ENCODE assay signal across 17 mouse cellular contexts in the genomic region with DNA sequence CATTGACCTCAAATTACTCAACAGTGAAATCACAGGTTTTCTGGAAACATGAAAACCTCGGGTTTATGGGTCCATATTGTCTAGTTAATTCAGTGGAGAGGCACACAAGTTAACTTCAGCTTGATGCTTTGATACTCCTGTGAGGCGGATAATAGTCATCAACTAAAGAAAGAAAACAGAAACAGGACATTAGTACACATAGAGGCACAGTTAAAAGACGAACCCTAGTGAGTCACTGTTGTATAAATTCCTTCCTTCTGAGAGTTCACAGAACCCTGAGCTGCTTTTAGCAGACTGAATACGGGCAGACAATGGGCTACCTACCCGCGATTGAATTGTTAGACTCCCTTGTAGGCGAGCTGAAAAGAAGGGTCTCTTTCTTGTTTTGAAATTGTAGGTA.
"Had no signal": no experiment of that assay in that cellular context is flagged by ENCODE, and none has a peak within 500 bp of the region (broad histone marks: within the 10 kb centered on the region; RNA-seq: fewer than 3 reads in every experiment).

No protein-coding gene starts in this region.

- H3K4me1 ChIP-seq: limb, embryonic 10.5 days; liver, embryonic 12.5 days; megakaryocyte, embryonic 14.5 days; midbrain, embryonic 15.5 days had no signal

- H3K27me3 ChIP-seq: liver, embryonic 12.5 days; midbrain, embryonic 15.5 days; neural tube, embryonic 13.5 days had no signal

- H3K9me3 ChIP-seq: limb, embryonic 10.5 days; liver, embryonic 12.5 days; midbrain, embryonic 15.5 days; neural tube, embryonic 13.5 days had no signal

- H3K36me3 ChIP-seq: limb, embryonic 10.5 days; liver, embryonic 12.5 days; midbrain, embryonic 15.5 days; neural tube, embryonic 13.5 days had no signal

- H3K27ac ChIP-seq: kidney, postnatal 0 days; layer of hippocampus, adult 2 months; left cerebral cortex, adult 2 months; limb, embryonic 10.5 days; liver, embryonic 12.5 days; macrophage; midbrain, embryonic 15.5 days; neural tube, embryonic 13.5 days had no signal

- H3K4me2 ChIP-seq: liver, embryonic 12.5 days; lung, embryonic 14.5 days; midbrain, embryonic 11.5 days; midbrain, embryonic 15.5 days; neural tube, embryonic 13.5 days had no signal

- ATAC-seq: liver, embryonic 12.5 days; midbrain, embryonic 15.5 days had no signal

- H3K9ac ChIP-seq: liver, embryonic 12.5 days; lung, embryonic 14.5 days; midbrain, embryonic 15.5 days; neural tube, embryonic 13.5 days had no signal

- H3K4me3 ChIP-seq: layer of hippocampus, adult 2 months; left cerebral cortex, adult 2 months; limb, embryonic 10.5 days; liver, embryonic 12.5 days; megakaryocyte, embryonic 14.5 days; midbrain, embryonic 15.5 days; neural tube, embryonic 13.5 days had no signal

- DNase-seq: kidney, adult 8-10 months; kidney, postnatal 4 days; lung, embryonic 14.5 days; lung, postnatal 10 days; right cerebral cortex, postnatal 14 days; thymus, adult 2 months; thymus, postnatal 25 days had no signal
